Mouse (Mus musculus) midbrain, embryonic 16.5 days (tissue): Measurements from ENCODE around the gene Ccdc189. TPM values are rescaled to one million over a fixed set of nuclear protein-coding genes. Genes with fewer than 3 reads are reported as not detected.
A peak's percentile ranks its signal among the peaks of the same experiment; 100 is the strongest.

Source experiments
- ATAC-seq: fragments of 200-750 bp; cut with Nextera tagmentation; 2 replicates; pipeline ENCODE4 v1.8.0; 2017; ENCODE audit warnings: moderate TSS enrichment
- H3K27ac ChIP-seq: fragments of 300-500 bp; sonication (generic); 2 replicates; pipeline ENCODE4 v1.5.1; 2014; ENCODE audit warnings: mild to moderate bottlenecking, low read length, mixed read lengths
- H3K27me3 ChIP-seq: fragments of 300-500 bp; sonication (generic); 2 replicates; pipeline ENCODE4 v1.6.1; 2014; ENCODE audit warnings: low read depth, low read length, mixed read lengths; ENCODE audit not compliant: control insufficient read depth, insufficient read depth
- H3K36me3 ChIP-seq: fragments of 300-500 bp; sonication (generic); 2 replicates; pipeline ENCODE4 v1.6.1; 2014; ENCODE audit warnings: mild to moderate bottlenecking, low read length, moderate library complexity, mixed read lengths; ENCODE audit not compliant: control insufficient read depth, insufficient read depth
- H3K4me1 ChIP-seq: fragments of 300-500 bp; sonication (generic); 2 replicates; pipeline ENCODE4 v1.6.1; 2014; ENCODE audit warnings: mild to moderate bottlenecking, low read length, mixed read lengths; ENCODE audit not compliant: control insufficient read depth, insufficient read depth
- H3K4me2 ChIP-seq: fragments of 300-500 bp; sonication (generic); 2 replicates; pipeline ENCODE4 v1.6.1; 2014; ENCODE audit warnings: mild to moderate bottlenecking, low read length, mixed read lengths
- H3K4me3 ChIP-seq: fragments of 300-500 bp; sonication (generic); 2 replicates; pipeline ENCODE4 v1.5.1; 2014; ENCODE audit warnings: low read depth, mild to moderate bottlenecking, low read length, moderate library complexity, mixed read lengths
- H3K9ac ChIP-seq: fragments of 300-500 bp; sonication (generic); 2 replicates; pipeline ENCODE4 v1.6.1; 2014; ENCODE audit warnings: low read depth, low read length, mixed read lengths
- H3K9me3 ChIP-seq: fragments of 300-500 bp; sonication (generic); replicated peaks from 2 replicates; pipeline ENCODE4 v1.6.1; 2014; ENCODE audit warnings: mild to moderate bottlenecking, low read length, mixed read lengths; ENCODE audit not compliant: control insufficient read depth, poor library complexity, severe bottlenecking
- WGBS: fragments of 180-500 bp; shearing (Covaris S2); extraction: QIAGEN DNeasy Blood & Tissue Kit; methylation state at CpG from one replicate; pipeline ENCODE4 v1.1.7; 2014; 5-methylcytosine and 5-hydroxymethylcytosine counted together
- polyA plus RNA-seq: library from polyadenylated mRNA; unstranded; fragments of >200 nt; fragmentation: Nextera tagmentation; extraction: Ambion mirVana; gene quantifications from 2 replicates; pipeline ENCODE4 v1.2.1, GENCODE M21; 2015

Gene Ccdc189
- polyA plus RNA-seq, 1 experiment from 2014 or later, result 10.2 TPM

GRCm38 (mm10) chr7:127602903-127603302, 14.5 kb upstream of the Ccdc189 start:
- Histone ChIP-seq H3K27me3 (no peaks in the 10 kb centered on the region), H3K4me1 (no peaks in the 10 kb centered on the region), H3K9ac (no peak overlapping the region), H3K27ac (no peak overlapping the region), H3K4me3 (no peak overlapping the region), H3K9me3 (no peaks in the 10 kb centered on the region), H3K4me2 (no peak overlapping the region), H3K36me3 (peaks cover 14% of the 10 kb centered on the region)
- no peak for ATAC-seq
- WGBS, result 88% methylated on average over 2 of the region's 2 CpGs

DNA sequence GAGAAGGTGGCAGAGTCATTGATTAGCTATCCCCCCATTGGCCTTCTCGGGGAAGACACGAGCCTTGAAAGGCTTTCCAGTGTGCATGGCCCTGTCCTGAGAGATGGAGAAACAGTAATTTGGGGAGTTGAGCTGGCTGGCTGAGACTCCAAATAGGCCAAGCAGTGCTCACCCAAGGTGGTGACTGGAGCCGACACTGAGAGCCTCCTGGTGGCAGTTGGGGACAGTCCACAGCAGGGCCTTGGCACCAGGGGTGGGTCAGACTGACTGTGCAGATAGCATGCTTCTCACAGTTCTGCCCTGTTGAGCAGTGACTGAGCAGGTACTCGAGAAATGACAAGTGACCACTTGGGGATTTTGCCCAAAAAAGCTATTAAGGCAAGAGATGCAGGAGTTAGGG, 13.3 kb upstream of the Ccdc189 start:
- H3K27me3 ChIP-seq, result no peaks in the 10 kb centered on the region
- no peak overlapping the region for H3K4me3 ChIP-seq
- H3K4me1 ChIP-seq, result no peaks in the 10 kb centered on the region
- WGBS, result 90% methylated on average over 4 of the region's 4 CpGs
- no peaks in the 10 kb centered on the region for H3K9me3 ChIP-seq
- no peak overlapping the region for H3K4me2 ChIP-seq
- H3K27ac ChIP-seq, result no peak overlapping the region
- ATAC-seq, result no peak
- H3K9ac ChIP-seq, result no peak overlapping the region
- H3K36me3 ChIP-seq, result peaks cover 26% of the 10 kb centered on the region

- H3K4me1 ChIP-seq, result no peaks in the 10 kb centered on the region
- no peaks in the 10 kb centered on the region for H3K9me3 ChIP-seq
- no peak overlapping the region for H3K27ac ChIP-seq
- H3K9ac ChIP-seq, result no peak overlapping the region
- H3K4me3 ChIP-seq, result no peak overlapping the region
- H3K4me2 ChIP-seq, result no peak overlapping the region
- WGBS, result 98% methylated on average over 7 of the region's 7 CpGs
- ATAC-seq, result no peak
- no peaks in the 10 kb centered on the region for H3K27me3 ChIP-seq
- peaks cover 37% of the 10 kb centered on the region for H3K36me3 ChIP-seq
These were observed 12.2 kb upstream of the Ccdc189 start for GRCm38 (mm10) chr7:127600612-127601011.

DNA sequence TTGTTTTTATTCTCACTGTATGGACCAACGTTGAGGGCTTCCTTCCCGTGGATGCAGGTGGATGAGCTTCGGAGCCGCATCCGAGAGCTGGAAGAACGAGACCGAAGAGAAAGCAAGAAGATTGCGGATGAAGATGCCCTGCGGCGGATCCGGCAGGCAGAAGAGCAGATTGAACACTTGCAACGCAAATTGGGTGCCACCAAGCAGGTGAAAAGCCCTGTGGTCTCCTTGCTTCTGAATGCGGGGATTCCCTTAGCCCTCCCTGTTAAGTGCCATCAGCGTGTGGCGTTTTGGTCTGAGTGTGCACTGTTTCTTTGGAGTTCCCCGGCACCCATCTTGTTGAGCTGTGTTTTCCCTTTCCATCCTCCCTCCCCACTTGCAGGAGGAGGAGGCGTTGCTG, 8.4 kb upstream of the Ccdc189 start:
- Histone ChIP-seq H3K9ac (no peak overlapping the region), H3K9me3 (no peaks in the 10 kb centered on the region), H3K4me1 (no peaks in the 10 kb centered on the region), H3K4me3 (no peak overlapping the region), H3K27me3 (no peaks in the 10 kb centered on the region), H3K4me2 (no peak overlapping the region), H3K36me3 (peaks cover 63% of the 10 kb centered on the region), H3K27ac (no peak overlapping the region)
- no peak for ATAC-seq
- 97% methylated on average over 17 of the region's 17 CpGs for WGBS

DNA sequence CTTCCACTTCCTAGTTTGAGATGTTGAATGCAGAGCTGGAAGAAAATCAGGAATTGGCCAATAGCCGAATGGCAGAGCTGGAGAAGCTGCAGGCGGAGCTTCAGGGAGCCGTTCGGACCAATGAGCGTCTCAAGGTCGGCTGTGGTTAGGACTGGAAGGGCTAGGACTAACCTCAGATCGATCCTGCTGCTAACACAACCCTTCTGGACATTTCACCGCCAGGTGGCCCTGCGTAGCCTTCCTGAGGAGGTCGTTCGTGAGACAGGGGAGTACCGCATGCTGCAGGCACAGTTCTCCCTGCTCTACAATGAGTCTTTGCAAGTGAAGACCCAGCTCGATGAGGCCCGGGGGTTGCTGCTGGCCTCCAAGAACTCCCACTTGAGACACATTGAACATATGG, 4.2 kb upstream of the Ccdc189 start:
- no peak overlapping the region for H3K27ac ChIP-seq
- no peak overlapping the region for H3K4me3 ChIP-seq
- H3K36me3 ChIP-seq, result peaks cover 66% of the 10 kb centered on the region
- H3K9me3 ChIP-seq, result no peaks in the 10 kb centered on the region
- WGBS, result 92% methylated on average over 14 of the region's 14 CpGs
- ATAC-seq, result no peak
- no peak overlapping the region for H3K4me2 ChIP-seq
- H3K9ac ChIP-seq, result no peak overlapping the region
- H3K27me3 ChIP-seq, result no peaks in the 10 kb centered on the region
- H3K4me1 ChIP-seq, result peaks cover 9% of the 10 kb centered on the region

- no peak for ATAC-seq
- Histone ChIP-seq H3K4me3 (no peak overlapping the region), H3K4me1 (peaks cover 16% of the 10 kb centered on the region), H3K9me3 (no peaks in the 10 kb centered on the region), H3K9ac (no peak overlapping the region), H3K36me3 (peaks cover 51% of the 10 kb centered on the region), H3K4me2 (no peak overlapping the region), H3K27ac (no peak overlapping the region), H3K27me3 (no peaks in the 10 kb centered on the region)
- 96% methylated on average over 10 of the region's 10 CpGs for WGBS
These were observed 2.7 kb upstream of the Ccdc189 start for GRCm38 (mm10) chr7:127591108-127591507.

DNA sequence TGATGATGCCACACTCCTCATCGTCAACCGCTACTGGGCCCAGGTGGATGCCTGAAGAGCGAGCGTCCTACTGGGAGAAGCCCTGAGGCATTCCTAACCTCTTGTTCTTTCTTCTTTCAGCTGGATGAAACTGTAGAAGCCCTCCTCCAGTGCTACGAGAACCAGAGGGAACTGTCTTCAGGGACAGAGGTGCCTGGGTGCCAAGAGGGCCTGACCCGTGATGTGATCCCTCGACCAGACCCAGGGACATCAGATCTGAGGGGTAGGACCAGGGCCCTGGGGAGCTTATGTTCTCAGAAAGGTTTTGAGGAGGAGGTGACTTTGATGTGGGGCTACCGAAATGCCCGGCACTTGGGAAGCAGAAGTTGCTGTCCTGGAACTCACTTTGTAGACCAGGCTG, 1.2 kb upstream of the Ccdc189 start:
- ATAC-seq, result no peak
- Histone ChIP-seq H3K27ac (no peak overlapping the region), H3K4me1 (peaks cover 16% of the 10 kb centered on the region), H3K27me3 (no peaks in the 10 kb centered on the region), H3K4me2 (peak overlapping the region; percentile 96), H3K36me3 (peaks cover 42% of the 10 kb centered on the region), H3K9ac (no peak overlapping the region), H3K4me3 (no peak overlapping the region; the same call in 1 of the 2 replicates), H3K9me3 (no peaks in the 10 kb centered on the region)
- 93% methylated on average over 9 of the region's 9 CpGs for WGBS

- WGBS, result 5% methylated on average over 29 of the region's 29 CpGs
- Histone ChIP-seq H3K4me1 (peaks cover 16% of the 10 kb centered on the region), H3K4me3 (peak overlapping the region; percentile 92), H3K27me3 (no peaks in the 10 kb centered on the region), H3K27ac (peak overlapping the region; percentile 72), H3K9me3 (no peaks in the 10 kb centered on the region), H3K9ac (peak overlapping the region; percentile 82), H3K36me3 (peaks cover 36% of the 10 kb centered on the region), H3K4me2 (peak overlapping the region; percentile 96)
- no peak for ATAC-seq
These were observed 506 bp upstream of the Ccdc189 start for GRCm38 (mm10) chr7:127588901-127589300.

- Histone ChIP-seq H3K9ac (no peak overlapping the region), H3K4me2 (peak overlapping the region; percentile 96), H3K27ac (peak overlapping the region; percentile 72; the same call in 1 of the 2 replicates), H3K9me3 (no peaks in the 10 kb centered on the region), H3K4me3 (peak overlapping the region; percentile 92; the same call in 1 of the 2 replicates), H3K27me3 (no peaks in the 10 kb centered on the region), H3K36me3 (peaks cover 38% of the 10 kb centered on the region), H3K4me1 (peaks cover 16% of the 10 kb centered on the region)
- no peak for ATAC-seq
- WGBS, result 70% methylated on average over 5 of the region's 5 CpGs
These were observed 1.2 kb downstream of the Ccdc189 start for GRCm38 (mm10) chr7:127587196-127587595.
